Mouse (Mus musculus): Measurements from ENCODE around the gene Plekhg3.
A peak's percentile ranks its signal among the peaks of the same experiment; 100 is the strongest.

Plekhg3 gene

GRCm38 (mm10) chr12:76552321-76552720 lies 21.6 kb downstream of the Plekhg3 start:
- DNase-seq (ENCODE audit: low spot score in 2 of 2): no peak

- DNase-seq (ENCODE audit: low spot score in 2 of 2): no peak
Measured at GRCm38 (mm10) chr12:76552958-76553357, 22.3 kb downstream of the Plekhg3 start.

GRCm38 (mm10) chr12:76553917-76554316 lies 23.2 kb downstream of the Plekhg3 start:
- DNase-seq (ENCODE audit: low spot score in 2 of 2): no peak

GRCm38 (mm10) chr12:76554392-76554791 lies 23.7 kb downstream of the Plekhg3 start:
- no peak for DNase-seq (ENCODE audit: low spot score in 2 of 2)

GRCm38 (mm10) chr12:76554871-76555386 lies 24.2 kb downstream of the Plekhg3 start:
- DNase-seq (ENCODE audit: low spot score in 2 of 2): no peak

- DNase-seq (ENCODE audit: low spot score in 2 of 2): no peak
Measured at GRCm38 (mm10) chr12:76556187-76556586, 25.5 kb downstream of the Plekhg3 start.

GRCm38 (mm10) chr12:76556745-76557389 lies 26.2 kb downstream of the Plekhg3 start:
- DNase-seq (ENCODE audit: low spot score in 2 of 2): no peak

- DNase-seq (ENCODE audit: low spot score in 2 of 2): no peak
Measured at GRCm38 (mm10) chr12:76558206-76558605, 27.5 kb downstream of the Plekhg3 start.

- DNase-seq (ENCODE audit: low spot score in 2 of 2): no peak
Measured at GRCm38 (mm10) chr12:76562196-76562595, 31.5 kb downstream of the Plekhg3 start.

- DNase-seq (ENCODE audit: low spot score in 2 of 2): no peak
Measured at GRCm38 (mm10) chr12:76566284-76566683, 35.6 kb downstream of the Plekhg3 start.

- no peak for DNase-seq (ENCODE audit: low spot score in 2 of 2)
Measured at GRCm38 (mm10) chr12:76570221-76570940, 39.7 kb downstream of the Plekhg3 start.

GRCm38 (mm10) chr12:76571266-76571665 lies 40.6 kb downstream of the Plekhg3 start:
- no peak for DNase-seq (ENCODE audit: low spot score in 2 of 2)

- DNase-seq (ENCODE audit: low spot score in 2 of 2): no peak
Measured at GRCm38 (mm10) chr12:76572261-76573251, 41.9 kb downstream of the Plekhg3 start.

- DNase-seq (ENCODE audit: low spot score in 2 of 2): no peak
Measured at GRCm38 (mm10) chr12:76573381-76573780, 42.7 kb downstream of the Plekhg3 start.

GRCm38 (mm10) chr12:76574815-76575214 lies 44.1 kb downstream of the Plekhg3 start:
- DNase-seq (ENCODE audit: low spot score in 2 of 2): no peak

GRCm38 (mm10) chr12:76576061-76576460 lies 45.4 kb downstream of the Plekhg3 start:
- no peak for DNase-seq (ENCODE audit: low spot score in 2 of 2)

GRCm38 (mm10) chr12:76576806-76577205 lies 46.1 kb downstream of the Plekhg3 start:
- DNase-seq (ENCODE audit: low spot score in 2 of 2): no peak

- DNase-seq (ENCODE audit: low spot score in 2 of 2): no peak
Measured at GRCm38 (mm10) chr12:76577858-76578257, 47.2 kb downstream of the Plekhg3 start.

GRCm38 (mm10) chr12:76578465-76578864 lies 47.8 kb downstream of the Plekhg3 start:
- DNase-seq (ENCODE audit: low spot score in 2 of 2): no peak

GRCm38 (mm10) chr12:76579806-76580205 lies 49.1 kb downstream of the Plekhg3 start:
- DNase-seq (ENCODE audit: low spot score in 2 of 2): no peak

- DNase-seq (ENCODE audit: low spot score in 2 of 2): no peak
Measured at GRCm38 (mm10) chr12:76582139-76582538, 51.4 kb downstream of the Plekhg3 start.

GRCm38 (mm10) chr12:76582841-76583240 lies 52.1 kb downstream of the Plekhg3 start:
- peak in 1 of 2 experiments; percentile 28 for DNase-seq (ENCODE audit: low spot score in 2 of 2)
